Mouse (Mus musculus): ENCODE data around the gene Nsmce4a. TPM values are rescaled to one million over a fixed set of nuclear protein-coding genes. Genes with fewer than 3 reads are reported as not detected.
"Not testable (repeated sequence)": the region's sequence is repeated elsewhere in the genome, so short reads cannot be mapped to it uniquely, and the experiment has no call there.

The Nsmce4a gene
- polyA plus RNA-seq, 1 experiment = 67.9 TPM

- Histone ChIP-seq H3K4me3 (ENCODE audit: insufficient read depth, low read length) (no peak overlapping the region), H3K4me1 (ENCODE audit: control insufficient read depth, insufficient read depth, low read length) (no peaks in the 10 kb centered on the region), H3K27ac (ENCODE audit: insufficient read depth, low read length) (no peak overlapping the region)
- no peak for TF ChIP-seq POLR2A (IDR thresholded peaks at IDR 0.05; ENCODE audit: low read depth, low read length)
- TF ChIP-seq CTCF (IDR thresholded peaks at IDR 0.05; ENCODE audit: borderline replicate concordance, insufficient read depth, low read length) = no peak
Measured at GRCm38 (mm10) chr7:130602804-130603203, 29.9 kb upstream of the Nsmce4a start.

GRCm38 (mm10) chr7:130600546-130600945 lies 27.6 kb upstream of the Nsmce4a start:
- Histone ChIP-seq H3K27ac (ENCODE audit: insufficient read depth, low read length) (no peak overlapping the region), H3K4me3 (ENCODE audit: insufficient read depth, low read length) (no peak overlapping the region), H3K4me1 (ENCODE audit: control insufficient read depth, insufficient read depth, low read length) (no peaks in the 10 kb centered on the region)
- no peak for TF ChIP-seq CTCF (IDR thresholded peaks at IDR 0.05; ENCODE audit: borderline replicate concordance, insufficient read depth, low read length)
- no peak for TF ChIP-seq POLR2A (IDR thresholded peaks at IDR 0.05; ENCODE audit: low read depth, low read length)

- no peak overlapping the region for H3K27ac ChIP-seq (ENCODE audit: insufficient read depth, low read length)
- no peak for TF ChIP-seq POLR2A (IDR thresholded peaks at IDR 0.05; ENCODE audit: low read depth, low read length)
- no peak for TF ChIP-seq CTCF (IDR thresholded peaks at IDR 0.05; ENCODE audit: borderline replicate concordance, insufficient read depth, low read length)
- no peaks in the 10 kb centered on the region for H3K4me1 ChIP-seq (ENCODE audit: control insufficient read depth, insufficient read depth, low read length)
- no peak overlapping the region for H3K4me3 ChIP-seq (ENCODE audit: insufficient read depth, low read length)
Measured at GRCm38 (mm10) chr7:130600074-130600473, 27.2 kb upstream of the Nsmce4a start.

GRCm38 (mm10) chr7:130597546-130597945 lies 24.6 kb upstream of the Nsmce4a start:
- Histone ChIP-seq H3K4me3 (ENCODE audit: insufficient read depth, low read length) (no peak overlapping the region), H3K4me1 (ENCODE audit: control insufficient read depth, insufficient read depth, low read length) (no peaks in the 10 kb centered on the region), H3K27ac (ENCODE audit: insufficient read depth, low read length) (no peak overlapping the region)
- TF ChIP-seq CTCF (IDR thresholded peaks at IDR 0.05; ENCODE audit: borderline replicate concordance, insufficient read depth, low read length) = no peak
- no peak for TF ChIP-seq POLR2A (IDR thresholded peaks at IDR 0.05; ENCODE audit: low read depth, low read length)

GRCm38 (mm10) chr7:130596079-130596855 lies 23.3 kb upstream of the Nsmce4a start:
- H3K4me3 ChIP-seq (ENCODE audit: insufficient read depth, low read length); H3K4me1 ChIP-seq (ENCODE audit: control insufficient read depth, insufficient read depth, low read length); H3K27ac ChIP-seq (ENCODE audit: insufficient read depth, low read length): not testable (repeated sequence)

GRCm38 (mm10) chr7:130593375-130594239 lies 20.7 kb upstream of the Nsmce4a start:
- not testable (repeated sequence) for H3K4me1 ChIP-seq (ENCODE audit: control insufficient read depth, insufficient read depth, low read length); H3K27ac ChIP-seq (ENCODE audit: insufficient read depth, low read length); H3K4me3 ChIP-seq (ENCODE audit: insufficient read depth, low read length)

GRCm38 (mm10) chr7:130592975-130593374 lies 20.1 kb upstream of the Nsmce4a start:
- H3K4me3 ChIP-seq (ENCODE audit: insufficient read depth, low read length); H3K27ac ChIP-seq (ENCODE audit: insufficient read depth, low read length); H3K4me1 ChIP-seq (ENCODE audit: control insufficient read depth, insufficient read depth, low read length): not testable (repeated sequence)

- Histone ChIP-seq H3K27ac (ENCODE audit: insufficient read depth, low read length) (no peak overlapping the region), H3K4me3 (ENCODE audit: insufficient read depth, low read length) (no peak overlapping the region), H3K4me1 (ENCODE audit: control insufficient read depth, insufficient read depth, low read length) (no peaks in the 10 kb centered on the region)
- TF ChIP-seq POLR2A (IDR thresholded peaks at IDR 0.05; ENCODE audit: low read depth, low read length) (no peak), CTCF (IDR thresholded peaks at IDR 0.05; ENCODE audit: borderline replicate concordance, insufficient read depth, low read length) (no peak)
Measured at GRCm38 (mm10) chr7:130590845-130591437, 18.0 kb upstream of the Nsmce4a start.

- Histone ChIP-seq H3K4me1 (ENCODE audit: control insufficient read depth, insufficient read depth, low read length) (no peaks in the 10 kb centered on the region), H3K4me3 (ENCODE audit: insufficient read depth, low read length) (no peak overlapping the region), H3K27ac (ENCODE audit: insufficient read depth, low read length) (no peak overlapping the region)
- TF ChIP-seq CTCF (IDR thresholded peaks at IDR 0.05; ENCODE audit: borderline replicate concordance, insufficient read depth, low read length) (no peak), POLR2A (IDR thresholded peaks at IDR 0.05; ENCODE audit: low read depth, low read length) (no peak)
Measured at GRCm38 (mm10) chr7:130590081-130590828, 17.3 kb upstream of the Nsmce4a start.

All from embryonic fibroblast, embryonic 13.5 days (primary cell).